Mouse (Mus musculus) embryonic fibroblast, embryonic 13.5 days (primary cell): ENCODE data around the gene Hjurp.

Source experiments
- CTCF ChIP-seq: IDR thresholded peaks from 2 replicates; pipeline ENCODE4 v1.5.1; 2011; ENCODE audit warnings: mild to moderate bottlenecking, control low read depth, low read length, moderate library complexity, borderline replicate concordance; ENCODE audit not compliant: insufficient read depth
- POLR2A ChIP-seq: IDR thresholded peaks from 2 replicates; pipeline ENCODE4 v1.6.1; 2011; ENCODE audit warnings: low read depth, mild to moderate bottlenecking, control low read depth, low read length, moderate library complexity

GRCm38 (mm10) chr1:88261706-88262105, 15.7 kb downstream of the Hjurp start:
- TF ChIP-seq CTCF: no peak
- TF ChIP-seq POLR2A: no peak
